7 mouse cellular contexts compared by ENCODE assay signal in the genomic region with DNA sequence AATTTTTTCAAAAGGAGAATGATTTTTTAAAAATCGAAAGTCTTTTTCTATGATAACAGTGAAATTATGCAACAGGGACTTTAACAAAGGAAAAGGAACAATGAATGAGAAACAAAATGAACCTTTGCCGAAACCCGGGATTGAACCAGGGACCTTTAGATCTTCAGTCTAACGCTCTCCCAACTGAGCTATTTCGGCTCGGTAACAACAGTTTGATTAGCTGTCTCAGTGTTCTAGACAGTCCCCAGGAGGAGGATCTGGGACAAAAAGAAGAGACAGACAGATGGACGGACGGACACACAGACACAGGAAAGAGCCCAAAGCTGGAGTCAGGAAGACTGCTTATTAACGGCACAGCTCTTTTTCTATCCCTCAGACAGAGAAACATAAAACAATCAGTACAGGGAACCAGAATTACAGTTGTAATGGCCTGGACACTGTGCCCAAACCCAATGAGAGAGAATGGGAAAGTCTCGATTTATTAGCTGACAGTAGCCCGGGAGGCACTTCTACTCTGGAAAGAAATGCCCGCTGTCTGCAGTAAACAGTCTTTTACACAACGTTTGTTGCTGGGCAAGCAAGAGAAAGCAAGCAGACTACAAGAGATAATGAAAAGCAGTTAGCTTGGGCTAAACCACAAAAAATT. TPM values are rescaled to one million over a fixed set of nuclear protein-coding genes. Genes with fewer than 3 reads are reported as not detected.
DNase-seq lines count a peak whose midpoint lies in the region; ATAC-seq lines count a peak whose summit lies in the region.

No protein-coding gene starts in this region.

- H3K4me1 ChIP-seq in embryonic facial prominence, embryonic 15.5 days = 0 out of 2 replicates have a peak, but pooled peaks cover 5% of the 10 kb centered on the region
- H3K4me1 ChIP-seq in hindbrain, embryonic 10.5 days (replicated peaks) = no peaks in the 10 kb centered on the region; the same call in 1 of the 2 replicates
- H3K4me1 ChIP-seq in megakaryocyte, embryonic 14.5 days = peaks cover 15% of the 10 kb centered on the region

- peak overlapping the region; percentile 41 for H3K4me3 ChIP-seq in embryonic facial prominence, embryonic 15.5 days (replicated peaks)
- peak overlapping the region; percentile 55 for H3K4me3 ChIP-seq in hindbrain, embryonic 10.5 days
- peak overlapping the region; percentile 90 for H3K4me3 ChIP-seq in megakaryocyte, embryonic 14.5 days (replicated peaks)

- no peak overlapping the region for H3K9ac ChIP-seq in embryonic facial prominence, embryonic 15.5 days

- no peak for ATAC-seq in embryonic facial prominence, embryonic 15.5 days (ENCODE audit: insufficient number of reproducible peaks, low FRiP score, low TSS enrichment, low read depth)

- DNase-seq in ES-CJ7 (ENCODE audit: low read depth, low spot score) = peak; percentile 86
- peak; percentile 61 for DNase-seq in adrenal gland, adult 2 months
- DNase-seq in hindbrain, embryonic 10.5 days (ENCODE audit: low spot score) = peak; percentile 84
- peak; percentile 47 to 66 for DNase-seq in layer of hippocampus, postnatal 25 days (ENCODE audit: extremely low spot score in 1 of 2, low spot score in 1 of 2)
- DNase-seq in right cerebral cortex, postnatal 36 days (ENCODE audit: low spot score in 2 of 2) = peak; percentile 18 to 36

- H3K36me3 ChIP-seq in embryonic facial prominence, embryonic 15.5 days = no peaks in the 10 kb centered on the region
- H3K36me3 ChIP-seq in hindbrain, embryonic 10.5 days = no peaks in the 10 kb centered on the region
- H3K36me3 ChIP-seq in megakaryocyte, embryonic 14.5 days (replicated peaks; ENCODE audit: low read length) = no peaks in the 10 kb centered on the region

- H3K4me2 ChIP-seq in embryonic facial prominence, embryonic 15.5 days (replicated peaks) = peak overlapping the region; percentile 44

- H3K9me3 ChIP-seq in embryonic facial prominence, embryonic 15.5 days (replicated peaks) = no peaks in the 10 kb centered on the region
- no peaks in the 10 kb centered on the region for H3K9me3 ChIP-seq in hindbrain, embryonic 10.5 days
- H3K9me3 ChIP-seq in megakaryocyte, embryonic 14.5 days = no peaks in the 10 kb centered on the region

- H3K27me3 ChIP-seq in embryonic facial prominence, embryonic 15.5 days = no peaks in the 10 kb centered on the region
- H3K27me3 ChIP-seq in hindbrain, embryonic 10.5 days (ENCODE audit: insufficient read depth, poor library complexity, severe bottlenecking) = no peaks in the 10 kb centered on the region
- peaks cover 1% of the 10 kb centered on the region for H3K27me3 ChIP-seq in megakaryocyte, embryonic 14.5 days (replicated peaks)

- 3% methylated on average over 13 of the region's 13 CpGs for WGBS in embryonic facial prominence, embryonic 15.5 days
- whole genome bisulfite sequencing in hindbrain, embryonic 10.5 days = under 1% methylated on average over 13 of the region's 13 CpGs

- no peak overlapping the region for H3K27ac ChIP-seq in embryonic facial prominence, embryonic 15.5 days (replicated peaks)
- H3K27ac ChIP-seq in hindbrain, embryonic 10.5 days = 0 out of 2 replicates have a peak overlapping the region, but pooled peaks have one; percentile 72

RNA-seq across cellular contexts. Expression of gene Hist1h2br, which starts 49.3 kb away (rescaled TPM):
- total RNA-seq in adrenal gland, adult 2 months (2021) = 10 to 100 TPM; 36.5 to 55.8 TPM
- polyA plus RNA-seq in adrenal gland, adult 2 months (2012; rRNA removed) = 12.6 and 15.9 TPM in 2 replicates
- 14.2 and 14.7 TPM in 2 replicates for polyA plus RNA-seq in embryonic facial prominence, embryonic 15.5 days (2015; fragmentation: Nextera tagmentation; extraction: Ambion mirVana)
- 19.3 and 21.2 TPM in 2 replicates for polyA plus RNA-seq in hindbrain, embryonic 10.5 days (2016; fragmentation: Nextera tagmentation; extraction: Ambion mirVana)
- 10 to 100 TPM; 42.1 to 57.8 TPM for total RNA-seq in layer of hippocampus, postnatal 25 days (2021)
- polyA plus RNA-seq in megakaryocyte, embryonic 14.5 days (2012; ENCODE audit: insufficient read depth, low replicate concordance) = 74.1 and 174 TPM in 2 replicates

RNA-seq across cellular contexts. Expression of gene Hist1h2ap, which starts 49.6 kb away (rescaled TPM):
- 10 to 100 TPM; 24.8 to 29.8 TPM for total RNA-seq in adrenal gland, adult 2 months (2021)
- polyA plus RNA-seq in adrenal gland, adult 2 months (2012; rRNA removed) = 126 and 141 TPM in 2 replicates
- 2,761 and 2,921 TPM in 2 replicates for polyA plus RNA-seq in embryonic facial prominence, embryonic 15.5 days (2015; fragmentation: Nextera tagmentation; extraction: Ambion mirVana)
- polyA plus RNA-seq in hindbrain, embryonic 10.5 days (2016; fragmentation: Nextera tagmentation; extraction: Ambion mirVana) = 6,234 and 6,449 TPM in 2 replicates
- total RNA-seq in layer of hippocampus, postnatal 25 days (2021) = 10 to 100 TPM; 16.2 to 31.8 TPM
- 10,971 and 11,665 TPM in 2 replicates for polyA plus RNA-seq in megakaryocyte, embryonic 14.5 days (2012; ENCODE audit: insufficient read depth, low replicate concordance)

RNA-seq across cellular contexts. Expression of gene Hist1h4n, which starts 50.9 kb away (rescaled TPM):
- total RNA-seq in adrenal gland, adult 2 months (2021) = 10 to 100 TPM; 22.2 to 52.8 TPM
- polyA plus RNA-seq in adrenal gland, adult 2 months (2012; rRNA removed) = 4.1 and 6.6 TPM in 2 replicates
- 10.7 and 11.9 TPM in 2 replicates for polyA plus RNA-seq in embryonic facial prominence, embryonic 15.5 days (2015; fragmentation: Nextera tagmentation; extraction: Ambion mirVana)
- 9.7 and 10.0 TPM in 2 replicates for polyA plus RNA-seq in hindbrain, embryonic 10.5 days (2016; fragmentation: Nextera tagmentation; extraction: Ambion mirVana)
- total RNA-seq in layer of hippocampus, postnatal 25 days (2021) = 10 to 100 TPM; 21.0 to 38.5 TPM
- 88.8 and 245 TPM in 2 replicates for polyA plus RNA-seq in megakaryocyte, embryonic 14.5 days (2012; ENCODE audit: insufficient read depth, low replicate concordance)

Comparison
In these comparisons a context has a peak if more than half of its experiments do, and no peak if none do; other contexts are left out.
1. DNase-seq: peak in every context shown above with its lines; median percentile 86 in ES-CJ7; 84 in hindbrain, embryonic 10.5 days; 61 in adrenal gland, adult 2 months; 56 in layer of hippocampus, postnatal 25 days; 27 in right cerebral cortex, postnatal 36 days.
2. RNA of gene Hist1h2ap, which starts 49.6 kb away (polyA plus RNA-seq): 10,971 to 11,665 TPM in megakaryocyte, embryonic 14.5 days, 6,234 to 6,449 TPM in hindbrain, embryonic 10.5 days and 2,761 to 2,921 TPM in embryonic facial prominence, embryonic 15.5 days; 126 to 141 TPM in adrenal gland, adult 2 months; every median in the first group is over 10 times any median in the second.
3. Peak in every context shown above with its lines, with median percentiles within 50 percentile points of each other: H3K4me3 ChIP-seq.